Mouse (Mus musculus) stomach, embryonic 15.5 days (tissue): Measurements from ENCODE around the gene 4930474N05Rik. TPM values are rescaled to one million over a fixed set of nuclear protein-coding genes. Genes with fewer than 3 reads are reported as not detected.

ENCODE experiments used
- ATAC-seq: fragments of 200-750 bp; cut with Nextera tagmentation; 2 replicates; pipeline ENCODE4 v1.8.0; 2017; ENCODE audit warnings: low read depth, moderate number of reproducible peaks, moderate TSS enrichment; ENCODE audit not compliant: insufficient read depth, low FRiP score
- H3K27ac ChIP-seq: fragments of 300-500 bp; sonication (generic); 2 replicates; pipeline ENCODE4 v1.5.1; 2015; ENCODE audit warnings: mild to moderate bottlenecking, inconsistent platforms
- H3K27me3 ChIP-seq: fragments of 300-500 bp; sonication (generic); replicated peaks from 2 replicates; pipeline ENCODE4 v1.6.1; 2015; ENCODE audit warnings: inconsistent platforms
- H3K36me3 ChIP-seq: fragments of 300-500 bp; sonication (generic); 2 replicates; pipeline ENCODE4 v1.6.1; 2015; ENCODE audit warnings: inconsistent platforms
- H3K4me1 ChIP-seq: fragments of 300-500 bp; sonication (generic); 2 replicates; pipeline ENCODE4 v1.6.1; 2015; ENCODE audit warnings: inconsistent platforms
- H3K4me2 ChIP-seq: fragments of 300-500 bp; sonication (generic); 2 replicates; pipeline ENCODE4 v1.6.1; 2015; ENCODE audit warnings: mild to moderate bottlenecking, inconsistent platforms
- H3K4me3 ChIP-seq: fragments of 300-500 bp; sonication (generic); replicated peaks from 2 replicates; pipeline ENCODE4 v1.5.1; 2015; ENCODE audit warnings: inconsistent platforms
- H3K9ac ChIP-seq: fragments of 300-500 bp; sonication (generic); 2 replicates; pipeline ENCODE4 v1.6.1; 2015; ENCODE audit warnings: inconsistent platforms
- H3K9me3 ChIP-seq: fragments of 300-500 bp; sonication (generic); 2 replicates; pipeline ENCODE4 v1.6.1; 2016; ENCODE audit warnings: inconsistent platforms
- WGBS: fragments of 180-500 bp; shearing (Covaris S2); methylation state at CpG from one replicate; pipeline ENCODE4 v1.1.7; 2015; 5-methylcytosine and 5-hydroxymethylcytosine counted together
- polyA plus RNA-seq: library from polyadenylated mRNA; unstranded; fragments of >200 nt; fragmentation: Nextera tagmentation; extraction: Ambion mirVana; gene quantifications from 2 replicates; pipeline ENCODE4 v1.2.1, GENCODE M21; 2015

Gene 4930474N05Rik
- not detected in 2 replicates for polyA plus RNA-seq

DNA sequence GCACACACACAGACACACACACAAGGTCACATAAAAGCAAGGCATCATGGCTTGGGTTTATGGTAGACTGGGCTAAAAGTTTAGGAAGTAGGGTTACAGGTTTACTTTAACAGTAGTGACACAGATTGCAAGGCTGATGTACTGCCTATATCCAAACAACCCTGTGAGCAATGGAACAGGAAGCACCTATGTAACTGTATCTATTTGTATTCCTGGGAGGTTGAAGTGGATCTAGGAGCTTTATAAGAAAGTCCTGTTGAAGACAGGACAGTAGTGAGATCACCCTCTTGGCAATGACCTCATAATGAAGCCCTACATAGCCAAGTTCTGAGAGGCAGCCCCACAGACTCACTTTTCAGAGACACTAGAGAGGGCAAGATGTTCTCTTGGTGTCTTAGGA lies at the start of gene 4930474N05Rik:
Gene 4930474N05Rik, plus strand, starts transcription at position 301 of the 400 bp plus-strand sequence.
- no peaks in the 10 kb centered on the region for H3K36me3 ChIP-seq
- H3K9me3 ChIP-seq, result no peaks in the 10 kb centered on the region
- no peak within 1 kb of the TSS for H3K27ac ChIP-seq
- no peaks in the 10 kb centered on the region for H3K4me1 ChIP-seq
- no peaks in the 10 kb centered on the region for H3K27me3 ChIP-seq
- no peak within 1 kb of the TSS for H3K4me2 ChIP-seq
- no peak for ATAC-seq
- H3K4me3 ChIP-seq, result no peak within 1 kb of the TSS
- no peak within 1 kb of the TSS for H3K9ac ChIP-seq

DNA sequence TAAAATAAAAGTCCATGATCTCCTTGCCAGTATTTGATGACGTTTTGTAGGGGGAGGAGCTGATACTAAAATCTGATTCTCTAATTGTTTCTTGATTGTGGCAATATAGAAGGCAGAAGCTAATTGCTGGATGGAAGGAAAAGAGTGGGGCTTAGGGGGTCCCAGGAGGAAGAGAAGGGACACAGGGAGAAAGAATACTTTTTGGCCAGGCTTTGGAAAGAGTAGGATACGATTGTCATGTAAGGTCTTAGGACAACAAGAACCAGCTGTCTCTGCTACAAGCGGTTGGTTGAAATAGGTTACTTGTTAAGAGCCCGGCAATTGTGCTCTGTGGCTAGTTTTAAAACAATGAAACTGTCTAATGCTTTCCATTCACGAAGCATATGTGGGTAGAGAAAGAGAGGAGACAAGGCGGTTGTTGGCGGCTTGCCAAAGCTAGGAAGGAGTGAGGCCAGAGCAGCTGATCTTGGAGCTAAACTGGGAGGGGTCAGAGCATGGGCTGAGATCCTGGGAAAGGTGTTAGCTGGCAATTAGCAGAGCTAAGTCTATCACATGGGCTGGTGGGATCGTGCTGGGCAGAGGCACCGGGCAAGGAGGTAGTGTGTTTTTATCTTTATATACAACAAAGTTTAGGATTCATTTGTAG lies 45.8 kb upstream of the 4930474N05Rik start:
- 22% methylated on average over 9 of the region's 9 CpGs for WGBS
- Histone ChIP-seq H3K9me3 (no peaks in the 10 kb centered on the region), H3K4me2 (no peak overlapping the region), H3K4me1 (no peaks in the 10 kb centered on the region), H3K27ac (no peak overlapping the region), H3K27me3 (no peaks in the 10 kb centered on the region), H3K4me3 (no peak overlapping the region), H3K36me3 (no peaks in the 10 kb centered on the region), H3K9ac (no peak overlapping the region)
- ATAC-seq, result 0 out of 2 replicates have a peak, but pooled peaks have one; percentile 39

DNA sequence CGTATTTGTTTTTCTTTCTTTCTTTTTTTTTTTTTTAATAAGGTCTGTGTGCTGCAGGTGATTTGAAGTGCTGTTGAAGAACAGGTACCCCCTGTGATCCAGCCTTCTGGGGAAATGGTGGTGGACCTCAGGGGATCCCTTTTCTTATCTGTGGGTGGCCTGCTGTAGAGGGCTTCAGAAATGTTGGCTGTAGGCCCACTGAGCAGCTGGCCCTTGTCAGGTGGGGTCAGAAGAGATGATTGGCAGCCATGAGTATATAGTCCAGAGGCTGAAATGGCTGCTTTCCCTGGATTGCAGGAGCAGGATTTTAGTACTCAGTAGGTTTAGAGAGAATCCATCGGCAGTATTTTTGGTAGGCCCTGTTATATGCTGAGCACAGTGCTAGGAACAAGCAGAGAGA lies 41.4 kb upstream of the 4930474N05Rik start:
- Histone ChIP-seq H3K36me3 (no peaks in the 10 kb centered on the region), H3K27me3 (no peaks in the 10 kb centered on the region), H3K4me3 (no peak overlapping the region), H3K9ac (no peak overlapping the region), H3K9me3 (no peaks in the 10 kb centered on the region), H3K4me1 (no peaks in the 10 kb centered on the region), H3K4me2 (no peak overlapping the region), H3K27ac (no peak overlapping the region)
- no peak for ATAC-seq
- WGBS, result 68% methylated on average over 2 of the region's 2 CpGs

DNA sequence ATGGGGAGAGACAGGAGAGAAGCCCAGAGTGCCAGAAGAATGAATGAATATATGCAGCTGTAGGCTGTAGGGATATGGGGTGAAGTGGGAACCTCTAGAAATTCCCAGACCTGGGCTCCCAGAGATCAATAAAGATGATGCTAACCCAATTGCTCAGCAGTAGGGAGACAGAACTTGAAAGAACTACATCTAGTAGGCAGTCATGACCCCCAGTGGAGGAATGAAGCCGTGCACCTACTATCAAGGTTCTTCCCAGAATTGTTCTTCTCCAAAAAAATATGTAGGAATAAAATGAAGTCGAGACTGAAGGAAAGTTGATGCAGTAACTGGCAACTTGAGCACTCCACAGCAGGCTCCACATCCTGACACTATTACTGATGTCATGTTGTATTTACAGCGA lies 3.8 kb downstream of the 4930474N05Rik start:
- Histone ChIP-seq H3K9ac (no peak overlapping the region), H3K9me3 (no peaks in the 10 kb centered on the region), H3K4me1 (no peaks in the 10 kb centered on the region), H3K27ac (no peak overlapping the region), H3K36me3 (no peaks in the 10 kb centered on the region), H3K4me3 (no peak overlapping the region), H3K4me2 (no peak overlapping the region), H3K27me3 (no peaks in the 10 kb centered on the region)
- WGBS, result 78% methylated on average over 3 of the region's 3 CpGs
- ATAC-seq, result no peak

DNA sequence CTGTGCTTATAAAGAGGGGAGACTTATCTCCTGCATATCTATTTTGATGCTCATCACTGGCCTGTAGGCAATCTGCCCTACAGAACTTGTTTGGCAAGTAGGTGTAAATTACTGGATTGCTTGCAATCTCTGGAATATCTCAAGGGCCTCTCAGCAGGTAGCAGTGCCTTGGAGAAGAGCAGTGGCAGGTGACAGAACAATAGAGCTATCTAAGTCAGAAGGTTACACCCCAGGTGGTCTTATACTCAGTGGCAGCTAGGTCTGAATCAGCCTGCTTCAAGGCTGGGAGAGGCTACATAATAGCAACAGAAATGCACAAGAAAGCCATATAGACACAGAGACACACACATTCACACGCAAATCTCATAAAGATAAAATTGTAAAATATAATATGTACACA lies 4.9 kb downstream of the 4930474N05Rik start:
- no peak for ATAC-seq
- H3K27me3 ChIP-seq, result no peaks in the 10 kb centered on the region
- no peak overlapping the region for H3K9ac ChIP-seq

DNA sequence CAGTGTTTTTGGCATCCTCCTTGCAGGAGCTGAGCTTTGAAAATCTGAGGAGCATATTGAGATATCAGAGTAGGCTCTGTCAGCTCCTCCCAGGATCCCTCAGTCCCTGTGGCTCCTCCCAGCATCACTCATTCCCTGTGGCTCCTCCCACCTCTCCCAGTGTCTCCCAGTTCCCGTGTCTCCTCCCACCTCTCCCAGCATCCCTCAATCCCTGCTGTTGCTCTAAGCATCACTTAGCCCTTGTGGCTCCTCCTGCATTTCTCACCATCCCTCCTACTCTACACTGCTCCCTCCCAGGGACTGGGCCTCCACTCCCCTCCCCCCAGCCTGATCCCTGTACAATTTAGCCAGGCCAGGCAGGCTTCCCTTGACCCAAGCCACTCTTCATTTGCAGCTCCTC lies 6.0 kb downstream of the 4930474N05Rik start:
- Histone ChIP-seq H3K36me3 (no peaks in the 10 kb centered on the region), H3K27ac (no peak overlapping the region), H3K4me1 (no peaks in the 10 kb centered on the region), H3K4me2 (no peak overlapping the region), H3K27me3 (no peaks in the 10 kb centered on the region), H3K4me3 (no peak overlapping the region), H3K9ac (no peak overlapping the region), H3K9me3 (no peaks in the 10 kb centered on the region)
- no peak for ATAC-seq
- WGBS, result 25% methylated on average over 1 of the region's 1 CpGs

More for the DNA sequence above, 4.9 kb downstream of the 4930474N05Rik start:
- 68% methylated on average over 1 of the region's 1 CpGs for WGBS
- H3K4me1 ChIP-seq, result no peaks in the 10 kb centered on the region
- no peak overlapping the region for H3K27ac ChIP-seq
- no peaks in the 10 kb centered on the region for H3K36me3 ChIP-seq
- no peak overlapping the region for H3K4me2 ChIP-seq
- no peaks in the 10 kb centered on the region for H3K9me3 ChIP-seq
- H3K4me3 ChIP-seq, result no peak overlapping the region

DNA sequence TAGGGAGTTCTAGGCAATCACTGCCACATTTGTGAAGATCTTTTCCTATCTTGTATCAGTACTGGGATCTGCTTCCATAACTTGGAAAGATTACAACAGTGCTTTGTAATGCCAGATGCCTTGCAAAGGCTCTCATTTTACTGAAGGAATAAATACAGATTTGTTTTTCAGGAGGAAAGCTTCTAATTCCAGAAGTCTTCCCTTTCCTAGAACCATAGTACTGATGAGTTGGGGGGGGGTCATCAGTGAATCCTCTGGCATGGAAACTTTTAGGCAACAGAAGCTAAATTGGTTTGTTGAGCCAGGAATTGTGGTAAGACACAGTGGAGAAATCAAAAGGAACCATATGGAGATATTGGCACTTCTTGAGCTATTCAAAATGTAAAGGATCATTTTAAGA lies 19.8 kb downstream of the 4930474N05Rik start:
- Histone ChIP-seq H3K27ac (no peak overlapping the region), H3K27me3 (no peaks in the 10 kb centered on the region), H3K4me3 (no peak overlapping the region), H3K9ac (no peak overlapping the region), H3K9me3 (no peaks in the 10 kb centered on the region), H3K4me2 (no peak overlapping the region), H3K4me1 (no peaks in the 10 kb centered on the region), H3K36me3 (no peaks in the 10 kb centered on the region)
- ATAC-seq, result no peak

DNA sequence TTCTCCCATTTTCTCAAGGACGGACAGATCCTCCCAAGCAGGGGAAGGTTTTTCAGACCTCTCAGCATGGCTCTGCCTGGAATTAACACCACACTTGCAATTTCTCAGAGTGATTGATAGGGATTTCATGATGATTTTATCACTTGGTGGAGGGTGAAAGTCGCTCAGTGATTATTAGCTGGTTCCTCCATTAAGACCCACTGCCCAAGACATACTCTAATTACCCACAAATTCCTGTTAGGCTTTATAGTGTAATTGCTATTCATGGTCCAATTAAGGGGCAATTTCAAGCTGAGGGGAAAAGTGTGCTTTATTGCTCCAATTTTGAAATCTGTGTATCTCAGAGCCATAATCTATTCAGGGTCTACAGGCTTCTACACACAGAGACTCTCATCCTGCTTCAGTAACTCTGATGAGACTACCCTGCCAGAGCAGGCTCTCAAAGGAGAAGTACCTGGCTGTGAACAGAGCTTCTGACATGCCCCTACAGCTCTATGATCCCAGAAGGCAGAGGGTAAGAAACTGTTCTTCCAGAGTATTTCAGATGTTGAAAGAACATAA lies 29.1 kb downstream of the 4930474N05Rik start:
- H3K9ac ChIP-seq, result no peak overlapping the region
- no peaks in the 10 kb centered on the region for H3K36me3 ChIP-seq
- no peaks in the 10 kb centered on the region for H3K4me1 ChIP-seq
- WGBS, result 65% methylated on average over 2 of the region's 2 CpGs
- H3K4me2 ChIP-seq, result no peak overlapping the region
- H3K27me3 ChIP-seq, result no peaks in the 10 kb centered on the region
- no peaks in the 10 kb centered on the region for H3K9me3 ChIP-seq
- H3K27ac ChIP-seq, result no peak overlapping the region
- H3K4me3 ChIP-seq, result no peak overlapping the region
- ATAC-seq, result no peak

DNA sequence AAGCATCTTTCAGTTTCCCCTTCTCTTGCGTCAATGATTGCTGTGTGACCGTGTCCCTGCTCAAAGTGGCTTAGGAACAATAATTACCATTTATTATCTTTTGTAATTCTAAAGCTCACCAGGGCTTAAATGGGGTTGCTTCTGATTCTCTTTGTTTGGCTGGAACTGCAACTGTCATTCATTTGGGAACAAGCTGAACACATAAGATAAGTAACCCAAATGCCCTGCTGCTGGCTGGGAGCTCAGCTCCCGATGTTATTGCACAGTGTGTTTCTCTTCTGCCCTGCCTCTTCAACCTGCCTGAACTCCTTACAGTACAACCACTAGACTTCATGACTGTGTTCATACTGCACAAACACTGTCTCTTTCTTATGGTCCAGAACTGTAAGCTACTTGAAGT lies 41.0 kb downstream of the 4930474N05Rik start:
- Histone ChIP-seq H3K4me1 (no peaks in the 10 kb centered on the region), H3K36me3 (no peaks in the 10 kb centered on the region), H3K9me3 (no peaks in the 10 kb centered on the region), H3K27ac (no peak overlapping the region), H3K9ac (no peak overlapping the region), H3K4me3 (no peak overlapping the region), H3K4me2 (no peak overlapping the region), H3K27me3 (no peaks in the 10 kb centered on the region)
- WGBS, result 62% methylated on average over 3 of the region's 3 CpGs
- ATAC-seq, result no peak

DNA sequence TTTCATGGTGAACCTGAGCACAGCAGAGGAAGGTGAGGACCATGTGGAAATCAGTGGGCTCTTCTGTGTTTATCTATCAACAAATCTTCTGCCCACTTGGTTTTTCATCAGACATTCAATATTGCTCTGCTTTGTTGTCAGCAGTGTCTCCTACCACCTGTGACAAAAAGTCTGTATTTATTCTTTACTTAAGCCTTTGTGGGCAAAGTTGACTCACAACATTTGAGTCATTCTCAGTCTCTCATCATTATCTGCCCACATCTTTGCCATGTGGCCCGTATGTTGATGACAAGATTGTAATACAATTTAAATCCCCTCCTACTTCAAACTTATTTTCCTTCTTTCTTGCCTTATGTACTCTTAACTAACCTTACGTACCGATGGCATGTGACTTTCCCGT lies 43.0 kb downstream of the 4930474N05Rik start:
- H3K9ac ChIP-seq, result no peak overlapping the region
- WGBS, result 85% methylated on average over 4 of the region's 4 CpGs
- H3K4me3 ChIP-seq, result no peak overlapping the region
- H3K36me3 ChIP-seq, result no peaks in the 10 kb centered on the region
- H3K4me2 ChIP-seq, result no peak overlapping the region
- no peak for ATAC-seq
- H3K27me3 ChIP-seq, result no peaks in the 10 kb centered on the region
- H3K27ac ChIP-seq, result no peak overlapping the region
- no peaks in the 10 kb centered on the region for H3K9me3 ChIP-seq
- H3K4me1 ChIP-seq, result no peaks in the 10 kb centered on the region

DNA sequence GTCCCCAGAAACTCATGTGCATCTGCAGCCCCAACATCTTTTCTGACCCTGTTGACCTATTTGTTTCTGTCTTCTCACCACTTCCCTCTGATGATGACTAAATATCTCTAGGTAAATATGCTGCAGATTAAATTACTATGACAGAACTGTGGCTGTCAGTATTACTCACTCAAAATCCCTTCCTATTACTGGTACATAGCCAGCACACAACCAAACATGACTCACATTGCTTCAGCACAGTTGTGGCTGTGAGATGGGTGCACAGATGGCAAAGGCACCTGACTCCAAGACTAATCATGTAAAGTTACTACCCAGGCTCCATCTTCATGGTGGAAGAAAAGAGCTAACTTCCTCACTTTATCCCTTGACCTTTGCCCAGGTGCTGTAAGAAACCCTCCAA lies 50.5 kb downstream of the 4930474N05Rik start:
- no peaks in the 10 kb centered on the region for H3K36me3 ChIP-seq
- no peaks in the 10 kb centered on the region for H3K27me3 ChIP-seq
- H3K4me2 ChIP-seq, result no peak overlapping the region
- no peak for ATAC-seq
- H3K9ac ChIP-seq, result no peak overlapping the region
- no peak overlapping the region for H3K4me3 ChIP-seq
- H3K9me3 ChIP-seq, result no peaks in the 10 kb centered on the region
- no peaks in the 10 kb centered on the region for H3K4me1 ChIP-seq
- H3K27ac ChIP-seq, result no peak overlapping the region
